Comparison of ENCODE assay signal across 10 mouse cellular contexts in genomic region chr4:141308857-141309772, GRCm38 (mm10). TPM values are rescaled to one million over a fixed set of nuclear protein-coding genes. Genes with fewer than 3 reads are reported as not detected.
DNase-seq lines count a peak whose midpoint lies in the region; ATAC-seq and TF ChIP-seq lines count a peak whose summit lies in the region.
"Had no signal": no experiment of that assay in that cellular context is flagged by ENCODE, and none has a peak within 500 bp of the region (broad histone marks: within the 10 kb centered on the region; RNA-seq: fewer than 3 reads in every experiment).

No protein-coding gene starts in this region.

- H3K4me1 ChIP-seq in hindbrain, embryonic 10.5 days (replicated peaks) = peaks cover 92% of the 10 kb centered on the region
- H3K4me1 ChIP-seq in hindbrain, embryonic 12.5 days = peaks cover 63% of the 10 kb centered on the region
- peaks cover 22% of the 10 kb centered on the region for H3K4me1 ChIP-seq in ES-Bruce4 (ENCODE audit: control insufficient read depth, insufficient read depth, low read length)
- peaks cover 28% of the 10 kb centered on the region for H3K4me1 ChIP-seq in limb, embryonic 14.5 days (ENCODE audit: control insufficient read depth, insufficient read depth, low read length)

- no peaks in the 10 kb centered on the region for H3K9me3 ChIP-seq in hindbrain, embryonic 10.5 days
- H3K9me3 ChIP-seq in hindbrain, embryonic 12.5 days (replicated peaks) = no peaks in the 10 kb centered on the region
- H3K9me3 ChIP-seq in ES-Bruce4 (replicated peaks; ENCODE audit: control insufficient read depth, insufficient read depth, low read length, poor library complexity, severe bottlenecking) = no peaks in the 10 kb centered on the region
- H3K9me3 ChIP-seq in limb, embryonic 14.5 days (ENCODE audit: control insufficient read depth, low read length) = no peaks in the 10 kb centered on the region

- no peak for TF ChIP-seq CTCF in ES-Bruce4 (IDR thresholded peaks at IDR 0.05; ENCODE audit: low read depth, low read length)

- H3K4me2 ChIP-seq in hindbrain, embryonic 12.5 days (replicated peaks) = no peak overlapping the region
- no peak overlapping the region for H3K4me2 ChIP-seq in limb, embryonic 14.5 days (replicated peaks; ENCODE audit: low read depth, low read length, severe bottlenecking)

- H3K9ac ChIP-seq in hindbrain, embryonic 12.5 days = no peak overlapping the region
- H3K9ac ChIP-seq in ES-Bruce4 (ENCODE audit: low read depth, poor library complexity, severe bottlenecking) = peak overlapping the region; percentile 22; the same call in 1 of the 2 replicates
- H3K9ac ChIP-seq in limb, embryonic 14.5 days (ENCODE audit: low read depth, low read length, severe bottlenecking) = no peak overlapping the region

- WGBS in hindbrain, embryonic 10.5 days = 95% methylated on average over 34 of the region's 34 CpGs
- 92% methylated on average over 34 of the region's 34 CpGs for WGBS in hindbrain, embryonic 12.5 days
- 88% methylated on average over 34 of the region's 34 CpGs for WGBS in limb, embryonic 14.5 days

- no peak for ATAC-seq in hindbrain, embryonic 12.5 days (ENCODE audit: low FRiP score)
- no peak for ATAC-seq in limb, embryonic 14.5 days (ENCODE audit: low FRiP score, low read depth)
- ATAC-seq: hindbrain, embryonic 16.5 days had no signal

- TF ChIP-seq POLR2A in ES-Bruce4 (IDR thresholded peaks at IDR 0.05; ENCODE audit: insufficient read depth, low read length) = no peak
- no peak for TF ChIP-seq POLR2A in limb, embryonic 14.5 days (IDR thresholded peaks at IDR 0.05; ENCODE audit: borderline replicate concordance, extremely low read depth, insufficient read depth, insufficient read length)

- no peak overlapping the region for H3K4me3 ChIP-seq in hindbrain, embryonic 10.5 days
- no peak overlapping the region for H3K4me3 ChIP-seq in hindbrain, embryonic 12.5 days
- no peak overlapping the region for H3K4me3 ChIP-seq in ES-Bruce4 (ENCODE audit: low read depth, low read length)
- H3K4me3 ChIP-seq in limb, embryonic 14.5 days (replicated peaks; ENCODE audit: low read length) = no peak overlapping the region

- no peak for TF ChIP-seq EP300 in ES-Bruce4 (IDR thresholded peaks at IDR 0.05; ENCODE audit: insufficient read depth, low read depth, low read length)

- no peak for DNase-seq in hindbrain, embryonic 10.5 days (ENCODE audit: low spot score)
- DNase-seq in 3134 (ENCODE audit: extremely low read depth, insufficient read length, low spot score) = peak; percentile 67
- no peak for DNase-seq in limb, embryonic 14.5 days (ENCODE audit: low spot score)
- no peak for DNase-seq in urinary bladder, postnatal 10 days (ENCODE audit: low spot score)
- no peak for DNase-seq in right cerebral cortex, postnatal 4 days
- DNase-seq: right cerebral cortex, postnatal 14 days; thymus, postnatal 36 days had no signal

- H3K27ac ChIP-seq in hindbrain, embryonic 10.5 days = peak overlapping the region; percentile 85
- no peak overlapping the region for H3K27ac ChIP-seq in hindbrain, embryonic 12.5 days
- peak overlapping the region; percentile 1; the same call in 1 of the 2 replicates for H3K27ac ChIP-seq in ES-Bruce4 (ENCODE audit: insufficient read depth, low read length)
- H3K27ac ChIP-seq in limb, embryonic 14.5 days (replicated peaks; ENCODE audit: low read depth, low read length) = peak overlapping the region; percentile 27

- H3K36me3 ChIP-seq in hindbrain, embryonic 10.5 days = peaks cover 29% of the 10 kb centered on the region
- H3K36me3 ChIP-seq in hindbrain, embryonic 12.5 days = no peaks in the 10 kb centered on the region
- peaks cover 65% of the 10 kb centered on the region for H3K36me3 ChIP-seq in ES-Bruce4 (ENCODE audit: control insufficient read depth, insufficient read depth, low read length, poor library complexity, severe bottlenecking)
- peaks cover 4% of the 10 kb centered on the region; the same call in 1 of the 2 replicates for H3K36me3 ChIP-seq in limb, embryonic 14.5 days (ENCODE audit: control insufficient read depth, insufficient read depth, low read length)

- H3K27me3 ChIP-seq in hindbrain, embryonic 10.5 days (ENCODE audit: insufficient read depth, poor library complexity, severe bottlenecking) = peaks cover 5% of the 10 kb centered on the region
- H3K27me3 ChIP-seq in hindbrain, embryonic 12.5 days = peaks cover 7% of the 10 kb centered on the region
- H3K27me3 ChIP-seq in ES-Bruce4 (ENCODE audit: control insufficient read depth, insufficient read depth, low read length, poor library complexity, severe bottlenecking) = no peaks in the 10 kb centered on the region
- no peaks in the 10 kb centered on the region for H3K27me3 ChIP-seq in limb, embryonic 14.5 days (ENCODE audit: control insufficient read depth, insufficient read depth, low read length)

RNA-seq across cellular contexts. Expression of gene Epha2, which starts 8.1 kb away (rescaled TPM):
- polyA plus RNA-seq in hindbrain, embryonic 10.5 days (2016; fragmentation: Nextera tagmentation; extraction: Ambion mirVana) = 3.3 and 4.4 TPM in 2 replicates
- polyA plus RNA-seq in hindbrain, embryonic 12.5 days (2016; fragmentation: Nextera tagmentation; extraction: Ambion mirVana) = 2.7 and 3.2 TPM in 2 replicates
- polyA plus RNA-seq in ES-Bruce4 (2011; ENCODE audit: insufficient read depth, insufficient read length, low read depth, missing spikeins) = 44.7 and 51.3 TPM in 2 replicates
- polyA plus RNA-seq in limb, embryonic 14.5 days (2012; rRNA removed) = 9.4 and 13.1 TPM in 2 replicates
- 2.2 and 2.4 TPM in 2 replicates for polyA plus RNA-seq in limb, embryonic 14.5 days (2014; fragmentation: Nextera tagmentation; extraction: Ambion mirVana)

RNA-seq across cellular contexts. Expression of gene Fam131c, which starts 58.9 kb away (rescaled TPM):
- polyA plus RNA-seq in hindbrain, embryonic 10.5 days (2016; fragmentation: Nextera tagmentation; extraction: Ambion mirVana) = 0.65 and 0.81 TPM in 2 replicates
- polyA plus RNA-seq in hindbrain, embryonic 12.5 days (2016; fragmentation: Nextera tagmentation; extraction: Ambion mirVana) = 2.3 and 2.5 TPM in 2 replicates
- polyA plus RNA-seq in ES-Bruce4 (2011; ENCODE audit: insufficient read depth, insufficient read length, low read depth, missing spikeins) = 3.0 and 3.6 TPM in 2 replicates
- polyA plus RNA-seq in limb, embryonic 14.5 days (2012; rRNA removed) = 1.2 and 1.8 TPM in 2 replicates
- polyA plus RNA-seq in limb, embryonic 14.5 days (2014; fragmentation: Nextera tagmentation; extraction: Ambion mirVana) = 1.5 and 1.6 TPM in 2 replicates
